Mouse (Mus musculus): ENCODE data around the gene Grm2. TPM values are rescaled to one million over a fixed set of nuclear protein-coding genes. Genes with fewer than 3 reads are reported as not detected.
"Not testable (repeated sequence)": the region's sequence is repeated elsewhere in the genome, so short reads cannot be mapped to it uniquely, and the experiment has no call there.

The Grm2 gene
- polyA plus RNA-seq, 1 experiment = 73.5 TPM

GRCm38 (mm10) chr9:106656820-106657219 lies 938 bp upstream of the Grm2 start:
- peak in 1 of 2 experiments; percentile 56 for DNase-seq (ENCODE audit: extremely low spot score in 1 of 2, low spot score in 1 of 2)

GRCm38 (mm10) chr9:106652720-106653119 lies 3.2 kb downstream of the Grm2 start:
- no peak for DNase-seq (ENCODE audit: extremely low spot score in 1 of 2, low spot score in 1 of 2)

GRCm38 (mm10) chr9:106647226-106647625 lies 8.7 kb downstream of the Grm2 start:
- no peak for DNase-seq (ENCODE audit: extremely low spot score in 1 of 2, low spot score in 1 of 2)

- DNase-seq (ENCODE audit: extremely low spot score in 1 of 2, low spot score in 1 of 2) = no peak
These were observed 10.1 kb downstream of the Grm2 start for GRCm38 (mm10) chr9:106645684-106646271.

GRCm38 (mm10) chr9:106643787-106644186 lies 12.1 kb downstream of the Grm2 start:
- no peak for DNase-seq (ENCODE audit: extremely low spot score in 1 of 2, low spot score in 1 of 2)

- DNase-seq (ENCODE audit: extremely low spot score in 1 of 2, low spot score in 1 of 2) = peak in 1 of 2 experiments; percentile 90
These were observed 12.8 kb downstream of the Grm2 start for GRCm38 (mm10) chr9:106643128-106643527.

- no peak for DNase-seq (ENCODE audit: extremely low spot score in 1 of 2, low spot score in 1 of 2)
These were observed 14.5 kb downstream of the Grm2 start for GRCm38 (mm10) chr9:106641346-106641745.

- no peak for DNase-seq (ENCODE audit: extremely low spot score in 1 of 2, low spot score in 1 of 2)
These were observed 17.7 kb downstream of the Grm2 start for GRCm38 (mm10) chr9:106638154-106638553.

GRCm38 (mm10) chr9:106632185-106632584 lies 23.7 kb downstream of the Grm2 start:
- DNase-seq (ENCODE audit: extremely low spot score in 1 of 2, low spot score in 1 of 2) = no peak

- DNase-seq (ENCODE audit: extremely low spot score in 1 of 2, low spot score in 1 of 2) = not testable (repeated sequence)
These were observed 28.1 kb downstream of the Grm2 start for GRCm38 (mm10) chr9:106627796-106628195.

- DNase-seq (ENCODE audit: extremely low spot score in 1 of 2, low spot score in 1 of 2) = no peak
These were observed 29.6 kb downstream of the Grm2 start, which contains the start of gene Iqcf6 for GRCm38 (mm10) chr9:106626282-106626681. Iqcf6 (plus strand) TSS chr9:106626582.

- DNase-seq (ENCODE audit: extremely low spot score in 1 of 2, low spot score in 1 of 2) = no peak
These were observed 38.4 kb downstream of the Grm2 start for GRCm38 (mm10) chr9:106617496-106617895.

GRCm38 (mm10) chr9:106616306-106616705 lies 39.6 kb downstream of the Grm2 start:
- DNase-seq (ENCODE audit: extremely low spot score in 1 of 2, low spot score in 1 of 2) = no peak

- DNase-seq (ENCODE audit: extremely low spot score in 1 of 2, low spot score in 1 of 2) = no peak
These were observed 41.3 kb downstream of the Grm2 start for GRCm38 (mm10) chr9:106614616-106615015.

- DNase-seq (ENCODE audit: extremely low spot score in 1 of 2, low spot score in 1 of 2) = no peak
These were observed 41.9 kb downstream of the Grm2 start for GRCm38 (mm10) chr9:106613951-106614350.

GRCm38 (mm10) chr9:106610727-106611126 lies 45.2 kb downstream of the Grm2 start:
- no peak for DNase-seq (ENCODE audit: extremely low spot score in 1 of 2, low spot score in 1 of 2)

- DNase-seq (ENCODE audit: extremely low spot score in 1 of 2, low spot score in 1 of 2) = peak in 1 of 2 experiments; percentile 80
These were observed 55.3 kb downstream of the Grm2 start for GRCm38 (mm10) chr9:106600546-106600945.

- no peak for DNase-seq (ENCODE audit: extremely low spot score in 1 of 2, low spot score in 1 of 2)
These were observed 57.4 kb downstream of the Grm2 start for GRCm38 (mm10) chr9:106598466-106598865.

GRCm38 (mm10) chr9:106595836-106596235 lies 60.0 kb downstream of the Grm2 start:
- DNase-seq (ENCODE audit: extremely low spot score in 1 of 2, low spot score in 1 of 2) = peak; percentile 71 to 76

- DNase-seq (ENCODE audit: extremely low spot score in 1 of 2, low spot score in 1 of 2) = not testable (repeated sequence)
These were observed 60.5 kb downstream of the Grm2 start for GRCm38 (mm10) chr9:106595402-106595801.

Measured in frontal cortex, adult 2 months (tissue).